Mouse (Mus musculus): Measurements from ENCODE around the gene Schip1.

DNA sequence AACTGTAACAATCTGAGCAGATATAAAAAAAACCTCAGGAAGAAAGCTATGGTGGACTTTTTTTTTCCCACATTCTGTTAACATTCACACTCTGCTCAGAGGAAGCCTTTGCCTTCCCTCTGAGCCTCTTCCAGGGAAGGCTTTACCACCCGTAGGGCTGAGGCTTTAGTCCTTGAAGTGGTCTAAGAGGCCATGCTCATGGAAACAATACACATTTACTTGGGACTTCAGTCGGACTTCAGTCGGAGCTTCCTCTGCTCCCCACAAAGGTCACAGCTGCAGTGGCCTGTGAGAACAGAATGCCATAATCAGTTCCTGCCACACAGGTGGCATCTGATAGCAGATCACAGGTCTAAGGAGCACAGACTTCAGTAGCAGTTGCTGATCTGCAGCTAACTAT lies 471.5 kb downstream of the Schip1 start:
- TF ChIP-seq POLR2A (IDR thresholded peaks at IDR 0.05; ENCODE audit: low read depth, low read length) = no peak
- TF ChIP-seq CTCF (conservative IDR thresholded peaks at IDR 0.05; ENCODE audit: insufficient read depth, insufficient read length, low read depth, low read length) = no peak

Data from kidney, adult 2 months (tissue).